Mouse (Mus musculus): ENCODE data around the gene Barx2.

The Barx2 gene

GRCm38 (mm10) chr9:31894775-31895320 lies 18.4 kb downstream of the Barx2 start:
- in situ Hi-C loops (cut with MboI, MseI): no loop called here

- in situ Hi-C loops (cut with MboI, MseI): no loop called here
These were observed 24.9 kb downstream of the Barx2 start for GRCm38 (mm10) chr9:31888333-31888732.

GRCm38 (mm10) chr9:31886258-31886657 lies 27.0 kb downstream of the Barx2 start:
- in situ Hi-C loops (cut with MboI, MseI): no loop called here

GRCm38 (mm10) chr9:31882376-31882775 lies 30.9 kb downstream of the Barx2 start:
- in situ Hi-C loops (cut with MboI, MseI): no loop called here

- in situ Hi-C loops (cut with MboI, MseI): no loop called here
These were observed 37.7 kb downstream of the Barx2 start for GRCm38 (mm10) chr9:31875556-31875955.

- in situ Hi-C loops (cut with MboI, MseI): no loop called here
These were observed 39.0 kb downstream of the Barx2 start for GRCm38 (mm10) chr9:31874236-31874635.

GRCm38 (mm10) chr9:31871410-31871809 lies 41.9 kb downstream of the Barx2 start:
- in situ Hi-C loops (cut with MboI, MseI): no loop called here

GRCm38 (mm10) chr9:31868823-31869460 lies 44.3 kb downstream of the Barx2 start:
- in situ Hi-C loops (cut with MboI, MseI): no loop called here

GRCm38 (mm10) chr9:31863830-31864229 lies 49.4 kb downstream of the Barx2 start:
- in situ Hi-C loops (cut with MboI, MseI): no loop called here

GRCm38 (mm10) chr9:31859446-31859845 lies 53.8 kb downstream of the Barx2 start:
- in situ Hi-C loops (cut with MboI, MseI): no loop called here

GRCm38 (mm10) chr9:31858720-31859340 lies 54.4 kb downstream of the Barx2 start:
- in situ Hi-C loops (cut with MboI, MseI): no loop called here

- in situ Hi-C loops (cut with MboI, MseI): no loop called here
These were observed 55.8 kb downstream of the Barx2 start for GRCm38 (mm10) chr9:31857512-31857911.

GRCm38 (mm10) chr9:31856437-31856836 lies 56.8 kb downstream of the Barx2 start:
- in situ Hi-C loops (cut with MboI, MseI): no loop called here

GRCm38 (mm10) chr9:31855668-31856067 lies 57.6 kb downstream of the Barx2 start:
- in situ Hi-C loops (cut with MboI, MseI): no loop called here

- in situ Hi-C loops (cut with MboI, MseI): no loop called here
These were observed 61.6 kb downstream of the Barx2 start for GRCm38 (mm10) chr9:31851710-31852109.

- in situ Hi-C loops (cut with MboI, MseI): no loop called here
These were observed 62.6 kb downstream of the Barx2 start for GRCm38 (mm10) chr9:31850706-31851105.

- in situ Hi-C loops (cut with MboI, MseI): no loop called here
These were observed 63.9 kb downstream of the Barx2 start for GRCm38 (mm10) chr9:31849387-31849786.

- in situ Hi-C loops (cut with MboI, MseI): no loop called here
These were observed 68.6 kb downstream of the Barx2 start for GRCm38 (mm10) chr9:31844614-31845013.

GRCm38 (mm10) chr9:31841108-31841815 lies 72.0 kb downstream of the Barx2 start:
- in situ Hi-C loops (cut with MboI, MseI): no loop called here

GRCm38 (mm10) chr9:31840571-31840970 lies 72.7 kb downstream of the Barx2 start:
- in situ Hi-C loops (cut with MboI, MseI): no loop called here

- in situ Hi-C loops (cut with MboI, MseI): no loop called here
These were observed 73.2 kb downstream of the Barx2 start for GRCm38 (mm10) chr9:31840037-31840436.
